Mouse (Mus musculus) liver, embryonic 13.5 days (tissue): ENCODE measurements at regions not wholly inside any gene's neighbourhood (a gene's known extent, or its start where the extent isn't known, plus 50 kb on each side); places are given as distances from the start of the nearest gene placed in this dataset.
"Not testable (repeated sequence)": the region's sequence is repeated elsewhere in the genome, so short reads cannot be mapped to it uniquely, and the experiment has no call there.

Experiments used
- ATAC-seq: fragments of 200-750 bp; cut with Nextera tagmentation; 2 replicates; pipeline ENCODE4 v1.8.0; 2017; ENCODE audit warnings: low read depth, mild to moderate bottlenecking, moderate number of reproducible peaks, moderate library complexity
- DNase-seq: peaks from one replicate; pipeline ENCODE4 v3.0.0; 2022
- H3K27ac ChIP-seq: fragments of 300-500 bp; sonication (generic); 2 replicates; pipeline ENCODE4 v1.5.1; 2015; ENCODE audit warnings: moderate library complexity, mild to moderate bottlenecking, inconsistent platforms
- H3K27me3 ChIP-seq: fragments of 300-500 bp; sonication (generic); 2 replicates; pipeline ENCODE4 v1.6.1; 2015; ENCODE audit warnings: mild to moderate bottlenecking, inconsistent platforms
- H3K36me3 ChIP-seq: fragments of 300-500 bp; sonication (generic); 2 replicates; pipeline ENCODE4 v1.6.1; 2015; ENCODE audit warnings: mild to moderate bottlenecking, inconsistent platforms
- H3K4me1 ChIP-seq: fragments of 300-500 bp; sonication (generic); replicated peaks from 2 replicates; pipeline ENCODE4 v1.6.1; 2015; ENCODE audit warnings: inconsistent platforms
- H3K4me2 ChIP-seq: fragments of 300-500 bp; sonication (generic); 2 replicates; pipeline ENCODE4 v1.6.1; 2015; ENCODE audit warnings: inconsistent platforms, mild to moderate bottlenecking, moderate library complexity
- H3K4me3 ChIP-seq: fragments of 300-500 bp; sonication (generic); replicated peaks from 2 replicates; pipeline ENCODE4 v1.5.1; 2015; ENCODE audit warnings: mild to moderate bottlenecking, inconsistent platforms
- H3K9ac ChIP-seq: fragments of 300-500 bp; sonication (generic); 2 replicates; pipeline ENCODE4 v1.6.1; 2015; ENCODE audit warnings: mild to moderate bottlenecking, inconsistent platforms
- H3K9me3 ChIP-seq: fragments of 300-500 bp; sonication (generic); replicated peaks from 2 replicates; pipeline ENCODE4 v1.6.1; 2016; ENCODE audit warnings: inconsistent platforms
- WGBS: fragments of 180-500 bp; shearing (Covaris S2); methylation state at CpG from one replicate; pipeline ENCODE4 v1.1.7; 2015; ENCODE audit not compliant: insufficient replicate concordance; 5-methylcytosine and 5-hydroxymethylcytosine counted together

DNA sequence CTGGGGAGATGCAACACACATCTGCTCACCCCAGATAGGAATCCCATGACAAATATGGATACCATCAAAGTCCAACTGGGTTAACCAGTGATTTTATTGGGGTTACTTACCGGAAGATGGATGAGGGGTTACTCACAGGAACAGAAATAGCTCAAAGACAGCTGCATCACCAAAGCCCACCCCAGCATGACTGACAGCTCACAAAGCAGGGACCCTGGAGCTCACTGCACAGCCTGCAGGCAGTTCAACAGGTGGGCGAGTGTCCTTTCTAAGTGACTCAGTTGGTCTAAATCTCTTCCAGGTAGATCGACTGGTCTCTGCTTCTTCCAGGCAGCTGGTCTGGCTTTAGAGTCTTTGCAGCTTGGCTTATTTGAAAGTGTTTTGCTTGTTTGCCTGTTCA lies 114.2 kb downstream of the Bdh1 start:
- Histone ChIP-seq H3K27me3 (peaks cover 24% of the 10 kb centered on the region), H3K27ac (no peak overlapping the region), H3K4me3 (no peak overlapping the region), H3K9ac (no peak overlapping the region), H3K9me3 (no peaks in the 10 kb centered on the region), H3K36me3 (no peaks in the 10 kb centered on the region), H3K4me2 (no peak overlapping the region), H3K4me1 (peaks cover 49% of the 10 kb centered on the region)
- ATAC-seq (no peak), DNase-seq (no peak)
- 73% methylated on average over 3 of the region's 3 CpGs for WGBS

DNA sequence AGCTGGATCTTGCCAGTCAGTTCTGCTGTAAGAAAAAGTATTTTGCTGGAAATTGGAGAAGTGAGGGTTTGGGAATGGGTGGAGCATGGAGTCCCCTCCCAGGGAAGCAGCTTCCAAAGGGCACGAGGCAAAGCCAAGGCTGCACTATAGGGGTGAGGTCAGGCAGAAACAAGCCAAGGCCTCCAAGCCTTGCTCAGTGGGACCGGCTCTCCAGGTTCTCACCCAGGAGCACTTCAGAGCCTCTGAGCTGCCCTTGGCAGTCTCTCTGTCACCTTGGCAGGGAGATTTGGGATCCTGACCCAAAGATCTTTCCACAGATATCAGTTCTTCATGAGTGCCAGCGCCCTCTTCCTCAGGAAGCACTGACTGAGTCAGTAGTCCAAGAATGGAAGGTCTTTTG lies 116.5 kb downstream of the Bdh1 start:
- Histone ChIP-seq H3K4me1 (peaks cover 28% of the 10 kb centered on the region), H3K9me3 (no peaks in the 10 kb centered on the region), H3K36me3 (no peaks in the 10 kb centered on the region), H3K27ac (no peak overlapping the region), H3K27me3 (peaks cover 37% of the 10 kb centered on the region), H3K9ac (no peak overlapping the region), H3K4me3 (no peak overlapping the region), H3K4me2 (no peak overlapping the region)
- ATAC-seq: no peak
- no peak for DNase-seq
- 65% methylated on average over 3 of the region's 3 CpGs for whole genome bisulfite sequencing

DNA sequence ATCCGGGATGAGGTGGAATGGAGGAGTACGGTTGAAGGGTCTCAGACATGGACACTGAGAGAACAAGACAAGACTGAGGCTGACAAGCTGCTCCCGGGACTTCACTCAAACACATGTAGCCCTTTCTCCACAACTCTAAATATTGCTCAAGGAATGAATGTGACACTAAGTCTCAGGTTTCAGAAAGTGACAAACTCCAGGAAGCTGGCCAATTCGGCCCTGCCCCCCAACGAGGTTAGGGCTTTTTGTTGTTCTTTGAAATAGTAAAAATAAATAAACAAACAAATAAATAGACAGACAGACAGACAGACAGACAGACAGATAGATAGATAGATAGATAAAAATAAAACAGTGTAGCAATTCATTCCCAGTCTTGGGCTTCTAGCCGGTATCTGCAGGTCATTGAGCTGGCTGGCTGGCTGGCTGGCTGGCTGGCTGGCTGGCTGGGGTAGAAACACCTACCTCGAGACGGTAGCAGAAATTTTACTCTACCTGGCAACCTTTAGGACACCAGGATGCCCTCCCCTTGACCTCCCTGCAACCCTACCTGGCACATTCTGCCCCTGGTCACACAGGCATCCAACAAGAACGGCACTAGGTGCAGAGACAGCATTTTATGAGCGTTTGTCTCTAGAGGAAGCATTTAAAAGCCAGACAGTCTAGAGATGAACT lies 119.6 kb upstream of the Dlg1 start:
- peaks cover 85% of the 10 kb centered on the region for H3K27me3 ChIP-seq

DNA sequence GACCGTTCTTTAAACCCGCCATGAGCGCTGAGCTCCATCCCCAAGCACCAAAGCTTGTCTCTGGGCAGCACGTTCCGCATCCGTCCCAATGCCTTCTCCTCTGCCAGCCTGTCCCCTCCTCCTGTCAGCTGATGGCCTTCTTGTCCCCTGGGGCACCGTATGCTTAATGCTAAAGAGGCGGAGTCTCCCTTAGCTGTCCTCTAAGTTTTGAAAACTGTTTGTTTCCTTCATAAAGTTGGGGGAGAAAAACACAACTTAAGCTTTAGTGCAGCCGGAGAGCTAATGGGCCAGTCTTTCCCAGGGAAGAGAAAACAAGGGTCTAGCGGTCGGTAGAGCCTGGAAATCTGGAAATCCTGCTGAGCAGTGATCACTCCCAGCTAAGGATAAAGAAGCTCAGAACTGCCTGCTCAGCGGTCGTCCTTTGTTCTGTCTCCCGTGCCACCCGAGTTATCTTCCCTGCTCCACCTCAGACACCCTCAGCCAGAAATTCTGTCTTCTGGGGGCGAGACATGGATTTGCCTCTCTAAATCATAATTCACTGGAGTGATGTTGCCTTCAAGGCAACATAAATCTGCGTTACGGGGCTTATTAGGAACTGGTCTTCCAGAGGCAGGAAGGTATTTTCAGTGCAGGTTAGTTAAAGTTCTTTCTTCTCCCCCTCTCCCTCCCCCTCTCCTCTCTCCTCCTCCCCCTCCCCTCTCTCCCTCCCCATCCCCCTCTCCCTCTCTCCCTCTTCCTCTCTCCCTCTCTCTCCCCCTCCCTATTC lies 117.0 kb upstream of the Dlg1 start:
- Histone ChIP-seq H3K4me1 (peaks cover 20% of the 10 kb centered on the region), H3K4me3 (no peak overlapping the region), H3K27me3 (peaks cover 84% of the 10 kb centered on the region), H3K36me3 (no peaks in the 10 kb centered on the region), H3K9ac (no peak overlapping the region), H3K4me2 (no peak overlapping the region), H3K27ac (no peak overlapping the region), H3K9me3 (no peaks in the 10 kb centered on the region)
- DNase-seq: no peak
- WGBS: 5% methylated on average over 18 of the region's 18 CpGs
- ATAC-seq: no peak

More for the DNA sequence above, 119.6 kb upstream of the Dlg1 start:
- ATAC-seq (no peak), DNase-seq (no peak)
- H3K27ac ChIP-seq: no peak overlapping the region
- H3K4me2 ChIP-seq: no peak overlapping the region
- H3K9me3 ChIP-seq: no peaks in the 10 kb centered on the region
- H3K9ac ChIP-seq: no peak overlapping the region
- H3K4me1 ChIP-seq: no peaks in the 10 kb centered on the region; the same call in 1 of the 2 replicates
- no peak overlapping the region for H3K4me3 ChIP-seq
- H3K36me3 ChIP-seq: no peaks in the 10 kb centered on the region
- WGBS: 49% methylated on average over 10 of the region's 10 CpGs

DNA sequence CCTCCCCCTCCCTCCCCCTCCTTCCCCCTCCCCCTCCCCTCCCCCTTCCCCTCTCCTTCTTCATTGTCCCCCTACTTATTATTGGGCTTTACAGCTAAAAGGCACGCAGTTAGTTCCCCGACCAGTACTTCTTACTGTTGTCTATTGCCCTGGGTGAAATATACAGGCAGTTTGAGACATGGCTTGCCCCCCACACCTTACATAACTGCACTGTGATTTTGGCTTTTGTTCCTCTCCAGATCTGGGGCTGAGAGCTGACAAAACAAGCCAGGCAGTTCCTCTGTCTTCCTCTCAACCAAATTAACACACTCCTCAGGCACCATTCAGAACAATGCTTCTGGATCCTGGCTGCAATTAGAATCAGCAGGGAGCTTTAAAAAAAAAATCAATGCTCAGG lies 116.4 kb upstream of the Dlg1 start:
- Histone ChIP-seq H3K4me2 (no peak overlapping the region), H3K27me3 (peaks cover 79% of the 10 kb centered on the region), H3K4me1 (peaks cover 25% of the 10 kb centered on the region), H3K9me3 (no peaks in the 10 kb centered on the region), H3K36me3 (no peaks in the 10 kb centered on the region), H3K27ac (no peak overlapping the region), H3K9ac (no peak overlapping the region), H3K4me3 (no peak overlapping the region)
- WGBS: 0% methylated on average over 2 of the region's 2 CpGs
- DNase-seq (no peak), ATAC-seq (no peak)

DNA sequence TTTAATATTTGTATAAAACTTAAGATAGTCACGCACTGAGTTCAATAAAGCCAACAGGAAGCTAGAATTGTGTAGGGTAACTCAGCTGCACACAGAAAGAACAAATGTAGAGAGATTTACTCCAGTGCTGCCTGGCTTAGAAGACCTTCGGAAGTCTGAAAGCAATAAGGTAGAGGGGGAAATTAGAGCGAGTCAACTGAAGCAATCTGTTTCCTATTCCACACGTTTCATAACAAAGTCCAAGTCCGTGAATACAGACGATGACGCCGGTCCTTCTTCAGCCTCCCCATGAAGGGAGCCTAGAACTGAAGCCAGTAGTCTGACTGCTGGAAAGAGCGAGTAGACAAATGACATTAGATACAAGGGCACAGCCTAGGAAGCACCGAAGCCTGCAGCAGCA lies 115.9 kb upstream of the Dlg1 start:
- H3K36me3 ChIP-seq: no peaks in the 10 kb centered on the region
- no peak overlapping the region for H3K27ac ChIP-seq
- no peak overlapping the region for H3K4me2 ChIP-seq
- ATAC-seq: no peak
- H3K4me1 ChIP-seq: peaks cover 28% of the 10 kb centered on the region
- H3K27me3 ChIP-seq: peaks cover 73% of the 10 kb centered on the region
- no peak overlapping the region for H3K9ac ChIP-seq
- DNase-seq: no peak
- H3K4me3 ChIP-seq: no peak overlapping the region
- H3K9me3 ChIP-seq: no peaks in the 10 kb centered on the region
- WGBS: 65% methylated on average over 10 of the region's 10 CpGs

DNA sequence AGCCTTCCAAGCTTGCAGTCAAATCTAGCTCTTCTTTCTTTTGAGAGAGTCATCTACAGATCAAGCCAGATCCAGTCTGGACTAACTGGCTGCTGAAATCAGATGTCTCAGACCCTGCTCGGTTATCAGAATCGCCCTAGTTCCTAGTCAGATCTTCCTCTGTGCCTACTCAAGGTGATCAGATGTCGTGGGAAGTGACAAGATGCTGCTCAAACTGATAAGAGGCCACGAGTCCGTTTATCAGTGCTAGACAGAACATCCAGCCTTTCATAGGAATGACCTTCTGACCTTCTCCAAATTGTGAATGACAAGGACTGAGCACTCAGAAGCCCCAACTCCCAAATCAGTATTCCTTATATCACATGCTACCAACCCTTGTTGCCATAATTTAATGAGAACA lies 113.3 kb upstream of the Dlg1 start:
- ATAC-seq: peak; percentile 16; the same call in 1 of the 2 replicates
- peaks cover 47% of the 10 kb centered on the region for H3K27me3 ChIP-seq
- H3K9ac ChIP-seq: no peak overlapping the region
- WGBS: 18% methylated on average over 5 of the region's 5 CpGs
- peaks cover 45% of the 10 kb centered on the region for H3K4me1 ChIP-seq
- no peak for DNase-seq
- no peak overlapping the region for H3K27ac ChIP-seq
- no peaks in the 10 kb centered on the region for H3K36me3 ChIP-seq
- H3K9me3 ChIP-seq: no peaks in the 10 kb centered on the region
- 0 out of 2 replicates have a peak overlapping the region, but pooled peaks have one; percentile 15 for H3K4me2 ChIP-seq
- H3K4me3 ChIP-seq: no peak overlapping the region

DNA sequence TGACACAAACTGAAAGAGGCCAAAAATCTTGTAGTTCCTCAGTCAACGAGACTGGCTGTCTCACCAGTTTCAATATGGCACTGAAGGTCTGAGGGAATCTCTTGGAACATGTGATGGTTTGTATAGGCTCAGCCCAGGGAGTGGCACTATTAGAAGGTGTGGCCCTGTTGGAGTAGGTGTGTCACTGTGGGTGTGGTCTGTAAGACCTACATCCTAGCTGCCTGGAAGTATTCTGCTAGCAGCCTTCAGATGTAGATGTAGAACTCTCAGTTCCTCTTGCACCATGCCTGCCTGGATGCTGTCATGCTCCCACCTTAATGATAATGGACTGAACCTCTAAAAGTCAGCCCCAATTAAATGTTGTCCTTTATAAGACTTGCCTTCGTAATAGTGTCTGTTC lies 112.7 kb upstream of the Dlg1 start:
- not testable (repeated sequence) for H3K4me3 ChIP-seq, H3K9ac ChIP-seq, H3K9me3 ChIP-seq, H3K27ac ChIP-seq, H3K36me3 ChIP-seq
- Histone ChIP-seq H3K4me1 (peaks cover 45% of the 10 kb centered on the region), H3K27me3 (peaks cover 41% of the 10 kb centered on the region), H3K4me2 (peak overlapping the region; percentile 15; the same call in 1 of the 2 replicates)
- 71% methylated on average over 2 of the region's 2 CpGs for WGBS
- ATAC-seq (peak; percentile 63; the same call in 1 of the 2 replicates), DNase-seq (peak; percentile 34)

DNA sequence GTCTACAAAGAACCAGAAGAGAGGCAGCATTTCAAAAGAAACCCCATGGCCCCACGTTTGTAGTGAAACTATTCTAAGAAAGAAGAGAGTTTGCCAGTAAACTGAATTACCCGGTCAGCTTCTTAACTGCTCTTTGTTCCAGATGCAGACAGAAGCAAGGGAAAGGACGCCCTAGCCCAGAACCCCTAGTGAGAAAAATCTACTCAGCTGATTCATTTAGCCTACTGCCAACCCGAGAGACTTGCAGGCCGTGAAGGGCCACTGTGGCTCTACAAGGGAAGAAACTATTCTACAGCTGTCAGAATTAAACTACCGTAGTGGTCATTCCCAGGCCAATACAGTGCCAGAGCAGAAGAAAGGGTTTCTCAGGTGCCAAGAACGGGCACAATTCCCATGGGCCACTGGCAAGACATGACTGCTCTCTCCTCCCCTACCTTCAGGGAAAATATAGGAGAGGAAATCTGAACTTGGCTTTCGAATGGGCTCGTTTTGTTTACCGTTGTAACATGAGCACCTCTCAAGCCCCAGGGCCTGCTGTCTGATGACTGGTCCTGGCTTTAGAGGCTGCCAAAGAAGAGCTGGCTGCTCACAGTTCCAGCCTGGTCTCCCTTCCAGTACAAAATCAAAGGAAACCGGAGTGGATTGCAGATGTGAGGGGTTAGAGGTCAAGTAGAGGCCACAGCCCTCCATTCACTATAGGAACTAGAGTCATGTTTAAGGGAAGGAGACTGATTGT lies 111.7 kb upstream of the Dlg1 start:
- Histone ChIP-seq H3K9ac (no peak overlapping the region), H3K27me3 (peaks cover 31% of the 10 kb centered on the region), H3K4me1 (peaks cover 45% of the 10 kb centered on the region), H3K4me3 (no peak overlapping the region), H3K27ac (no peak overlapping the region), H3K4me2 (no peak overlapping the region), H3K36me3 (no peaks in the 10 kb centered on the region), H3K9me3 (no peaks in the 10 kb centered on the region)
- WGBS: 60% methylated on average over 11 of the region's 11 CpGs
- no peak for ATAC-seq
- DNase-seq: no peak

DNA sequence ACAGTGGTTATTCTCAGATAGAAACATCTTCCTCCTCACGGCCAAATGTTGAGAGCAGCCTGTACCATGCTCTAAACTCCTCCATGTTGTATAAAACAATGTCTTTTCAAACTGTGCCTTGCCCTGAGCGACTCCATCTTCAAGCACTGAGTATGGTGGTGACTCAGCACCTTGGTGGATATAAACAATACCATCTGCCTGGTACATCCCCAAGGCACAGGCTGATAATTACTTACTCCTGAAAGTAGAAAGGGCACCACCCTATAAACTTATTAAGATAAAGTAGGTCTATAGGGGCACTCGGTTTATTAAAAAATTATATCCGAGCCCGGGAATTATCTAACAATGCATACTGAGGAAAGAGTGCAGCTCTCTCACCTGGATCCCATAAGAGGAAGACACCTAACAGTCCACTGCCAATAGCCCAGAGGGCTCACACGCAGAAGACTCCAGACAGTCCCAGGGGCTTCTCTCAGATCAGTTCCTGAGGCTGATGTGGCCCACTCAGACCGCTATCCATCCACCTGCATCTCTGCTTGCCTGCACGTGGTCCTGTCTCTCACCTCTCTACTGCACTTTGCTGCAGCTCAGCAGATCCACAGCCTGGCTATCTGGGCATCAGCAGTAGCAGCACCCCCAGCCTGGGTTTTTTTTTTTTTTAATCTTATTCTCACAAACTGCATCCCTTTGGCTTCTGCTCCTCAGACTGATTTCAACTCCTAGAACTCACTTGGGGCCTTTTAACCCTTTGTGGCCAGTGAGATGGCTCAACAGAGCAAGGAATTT lies 109.7 kb upstream of the Dlg1 start:
- Histone ChIP-seq H3K27ac (peak overlapping the region; percentile 50; the same call in 1 of the 2 replicates), H3K36me3 (no peaks in the 10 kb centered on the region), H3K9me3 (no peaks in the 10 kb centered on the region), H3K4me3 (no peak overlapping the region), H3K4me2 (no peak overlapping the region), H3K4me1 (peaks cover 45% of the 10 kb centered on the region), H3K9ac (no peak overlapping the region), H3K27me3 (peaks cover 14% of the 10 kb centered on the region)
- peak; percentile 72 for ATAC-seq
- DNase-seq: no peak
- 49% methylated on average over 8 of the region's 8 CpGs for WGBS

DNA sequence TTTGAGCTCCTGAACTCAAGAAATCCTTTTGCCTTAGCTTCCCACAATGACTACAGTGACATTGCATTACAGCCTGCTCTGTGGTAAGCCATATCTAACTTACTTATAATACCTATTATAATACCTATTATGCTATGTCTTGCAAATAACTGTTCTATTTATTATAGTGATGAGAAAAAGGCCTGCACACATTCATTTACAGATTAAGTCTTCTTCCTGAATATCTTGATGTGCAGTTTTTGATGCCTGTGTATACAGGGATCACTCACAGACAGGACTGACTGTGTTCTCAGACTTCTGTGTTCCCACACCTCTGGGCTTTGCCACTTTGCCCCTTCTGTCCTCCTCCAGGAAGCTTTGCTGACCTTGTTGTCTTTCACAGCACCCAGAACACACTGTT lies 102.8 kb upstream of the Dlg1 start:
- Histone ChIP-seq H3K9me3 (no peaks in the 10 kb centered on the region), H3K4me2 (no peak overlapping the region), H3K27ac (no peak overlapping the region), H3K4me3 (no peak overlapping the region), H3K36me3 (no peaks in the 10 kb centered on the region), H3K27me3 (peaks cover 4% of the 10 kb centered on the region; the same call in 1 of the 2 replicates), H3K4me1 (no peaks in the 10 kb centered on the region), H3K9ac (no peak overlapping the region)
- ATAC-seq (no peak), DNase-seq (no peak)
